Mouse (Mus musculus) intestine, embryonic 14.5 days (tissue): ENCODE measurements around the gene Cpm. TPM values are rescaled to one million over a fixed set of nuclear protein-coding genes. Genes with fewer than 3 reads are reported as not detected.

Source experiments
- ATAC-seq: fragments of 200-750 bp; cut with Nextera tagmentation; replicated peaks from 2 replicates; pipeline ENCODE4 v1.8.0; 2017; ENCODE audit warnings: low read depth, moderate number of reproducible peaks, moderate TSS enrichment, moderate library complexity; ENCODE audit not compliant: low FRiP score, low TSS enrichment
- DNase-seq: peaks from one replicate; pipeline ENCODE4 v3.0.0-alpha.2; 2018; ENCODE audit warnings: low spot score
- H3K27ac ChIP-seq: fragments of 300-500 bp; sonication (generic); 2 replicates; pipeline ENCODE4 v1.5.1; 2014; ENCODE audit warnings: low read depth, mild to moderate bottlenecking, control low read depth
- H3K27me3 ChIP-seq: fragments of 300-500 bp; sonication (generic); replicated peaks from 2 replicates; pipeline ENCODE4 v1.6.1; 2014; ENCODE audit warnings: low read length, control low read depth; ENCODE audit not compliant: control insufficient read depth, insufficient read depth
- H3K36me3 ChIP-seq: fragments of 300-500 bp; sonication (generic); 2 replicates; pipeline ENCODE4 v1.6.1; 2014; ENCODE audit warnings: low read length, control low read depth; ENCODE audit not compliant: control insufficient read depth, insufficient read depth
- H3K4me1 ChIP-seq: fragments of 300-500 bp; sonication (generic); replicated peaks from 2 replicates; pipeline ENCODE4 v1.6.1; 2014; ENCODE audit warnings: low read length, control low read depth, mixed read lengths; ENCODE audit not compliant: control insufficient read depth, insufficient read depth
- H3K4me2 ChIP-seq: fragments of 300-500 bp; sonication (generic); 2 replicates; pipeline ENCODE4 v1.6.1; 2014; ENCODE audit warnings: low read length
- H3K4me3 ChIP-seq: fragments of 300-500 bp; sonication (generic); 2 replicates; pipeline ENCODE4 v1.5.1; 2014; ENCODE audit warnings: low read depth, low read length, control low read depth, mixed read lengths
- H3K9ac ChIP-seq: fragments of 300-500 bp; sonication (generic); 2 replicates; pipeline ENCODE4 v1.6.1; 2014; ENCODE audit warnings: mild to moderate bottlenecking, low read length
- H3K9me3 ChIP-seq: fragments of 300-500 bp; sonication (generic); 2 replicates; pipeline ENCODE4 v1.6.1; 2016; ENCODE audit warnings: low read length, control low read depth; ENCODE audit not compliant: control insufficient read depth
- WGBS: fragments of 180-500 bp; shearing (Covaris S2); extraction: QIAGEN DNeasy Blood & Tissue Kit; methylation state at CpG from one replicate; pipeline ENCODE4 v1.1.7; 2014; 5-methylcytosine and 5-hydroxymethylcytosine counted together
- polyA plus RNA-seq: library from polyadenylated mRNA; unstranded; fragments of >200 nt; fragmentation: Nextera tagmentation; extraction: Ambion mirVana; gene quantifications from 2 replicates; pipeline ENCODE4 v1.2.1, GENCODE M21; 2014

Gene Cpm
- polyA plus RNA-seq, 1 experiment from 2014 or later, result 66.6 TPM

DNA sequence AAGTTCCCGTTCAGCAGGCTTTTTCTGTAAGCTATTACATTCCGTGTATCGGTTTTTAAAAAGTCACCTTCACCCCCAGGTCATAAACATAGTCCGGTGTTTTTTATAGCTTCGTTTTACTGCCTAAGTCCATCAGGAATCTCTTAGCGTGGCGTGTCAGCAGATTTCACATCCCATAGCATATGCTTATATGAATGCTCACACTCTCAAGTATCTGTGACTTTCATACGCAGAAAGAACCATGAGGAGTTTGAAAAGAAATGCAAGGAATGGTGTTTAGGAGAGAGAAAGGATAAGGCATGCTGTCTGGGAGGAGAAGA lies 15.1 kb downstream of the Cpm start:
- H3K36me3 ChIP-seq, result no peaks in the 10 kb centered on the region
- no peaks in the 10 kb centered on the region for H3K9me3 ChIP-seq
- H3K4me3 ChIP-seq, result no peak overlapping the region
- no peak overlapping the region for H3K9ac ChIP-seq
- H3K4me2 ChIP-seq, result no peak overlapping the region
- WGBS, result 59% methylated on average over 8 of the region's 8 CpGs
- H3K27me3 ChIP-seq, result no peaks in the 10 kb centered on the region
- ATAC-seq, result no peak
- H3K4me1 ChIP-seq, result no peaks in the 10 kb centered on the region
- no peak for DNase-seq
- no peak overlapping the region for H3K27ac ChIP-seq

DNA sequence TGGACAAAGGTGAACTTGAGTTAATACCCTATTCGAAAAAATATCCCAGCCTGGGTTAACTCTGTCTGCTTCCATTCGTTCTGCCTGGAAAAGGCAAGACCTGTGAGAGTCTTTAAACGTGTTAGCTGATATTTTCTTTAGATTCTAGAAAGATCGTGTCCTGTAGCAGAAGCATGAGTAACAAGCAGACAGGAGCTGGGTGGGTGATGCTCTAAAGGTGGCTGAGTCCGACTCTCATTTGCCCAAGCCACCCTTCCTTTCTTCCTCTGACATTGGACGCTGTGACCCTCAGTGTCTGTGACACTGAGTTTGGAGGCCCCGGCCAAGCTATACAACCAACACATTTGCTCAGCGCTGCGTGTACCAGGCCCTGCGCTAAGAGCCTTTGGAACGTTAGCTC lies 15.5 kb downstream of the Cpm start:
- Histone ChIP-seq H3K9ac (no peak overlapping the region), H3K4me2 (no peak overlapping the region), H3K4me1 (no peaks in the 10 kb centered on the region), H3K27me3 (no peaks in the 10 kb centered on the region), H3K36me3 (no peaks in the 10 kb centered on the region), H3K4me3 (no peak overlapping the region), H3K27ac (no peak overlapping the region), H3K9me3 (no peaks in the 10 kb centered on the region)
- WGBS, result 77% methylated on average over 11 of the region's 11 CpGs
- DNase-seq (no peak), ATAC-seq (no peak)

DNA sequence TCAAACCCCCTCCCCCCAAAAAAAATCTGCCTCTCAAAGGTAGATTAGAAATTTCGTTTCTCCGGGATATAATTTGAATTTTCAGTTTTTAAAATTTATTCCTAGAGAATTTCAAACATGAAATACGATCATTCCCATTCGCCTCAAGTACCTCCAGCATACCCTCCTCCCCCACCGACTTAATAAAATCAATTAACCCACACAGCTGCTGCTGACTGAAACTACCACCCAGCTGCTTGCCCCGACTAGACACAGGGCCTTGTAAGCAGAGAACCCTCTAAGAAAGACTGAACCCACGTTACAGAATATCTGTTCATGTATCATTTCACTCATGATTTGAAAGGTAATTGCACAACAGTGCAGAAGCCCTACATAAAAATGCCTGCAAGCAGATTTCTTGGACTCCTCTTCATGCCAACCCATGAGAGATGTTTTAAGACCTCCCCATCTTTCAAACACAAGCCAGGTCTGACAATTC lies 16.2 kb downstream of the Cpm start:
- no peak for ATAC-seq

DNA sequence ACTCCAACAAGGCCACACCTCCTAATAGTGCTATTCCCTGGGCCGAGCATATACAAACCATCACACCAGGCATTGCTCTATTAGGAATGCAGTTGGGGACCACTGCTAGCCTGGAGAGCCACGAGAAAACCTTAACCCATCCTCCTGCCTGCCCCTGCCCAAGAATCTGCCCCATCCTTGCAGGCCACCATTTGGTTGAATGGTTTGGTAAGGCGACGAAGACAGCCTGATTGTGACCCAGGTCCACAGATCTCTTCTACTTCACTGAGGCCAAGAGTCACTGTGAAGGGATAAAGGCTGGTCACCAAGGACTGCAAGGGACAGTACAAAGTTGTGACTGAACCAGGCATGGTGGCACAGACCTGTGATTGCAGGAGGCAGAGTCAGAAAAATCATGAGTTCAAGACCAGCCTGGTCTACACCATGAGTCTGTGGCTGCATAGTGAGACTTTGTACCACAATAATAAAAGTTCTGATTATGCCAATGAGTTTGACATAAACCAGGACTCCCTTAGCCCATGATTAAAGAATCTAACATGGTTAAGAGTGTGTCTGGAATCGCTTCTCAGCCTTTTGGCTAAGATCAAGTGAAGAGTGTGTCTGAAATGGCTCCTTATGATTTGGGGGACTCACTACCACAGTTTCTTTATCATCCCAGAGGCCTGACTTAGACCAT lies 17.3 kb downstream of the Cpm start:
- H3K27ac ChIP-seq, result no peak overlapping the region
- no peaks in the 10 kb centered on the region for H3K36me3 ChIP-seq
- H3K4me1 ChIP-seq, result no peaks in the 10 kb centered on the region
- no peaks in the 10 kb centered on the region for H3K27me3 ChIP-seq
- 87% methylated on average over 5 of the region's 5 CpGs for WGBS
- no peak for ATAC-seq
- H3K9ac ChIP-seq, result no peak overlapping the region
- no peak overlapping the region for H3K4me3 ChIP-seq
- no peak overlapping the region for H3K4me2 ChIP-seq
- no peaks in the 10 kb centered on the region for H3K9me3 ChIP-seq
- no peak for DNase-seq

More for the DNA sequence above, 16.2 kb downstream of the Cpm start:
- no peak overlapping the region for H3K9ac ChIP-seq
- H3K9me3 ChIP-seq, result no peaks in the 10 kb centered on the region
- WGBS, result 79% methylated on average over 7 of the region's 7 CpGs
- H3K36me3 ChIP-seq, result no peaks in the 10 kb centered on the region
- DNase-seq, result no peak
- H3K27ac ChIP-seq, result no peak overlapping the region
- no peaks in the 10 kb centered on the region for H3K4me1 ChIP-seq
- no peaks in the 10 kb centered on the region for H3K27me3 ChIP-seq
- H3K4me2 ChIP-seq, result no peak overlapping the region
- no peak overlapping the region for H3K4me3 ChIP-seq

DNA sequence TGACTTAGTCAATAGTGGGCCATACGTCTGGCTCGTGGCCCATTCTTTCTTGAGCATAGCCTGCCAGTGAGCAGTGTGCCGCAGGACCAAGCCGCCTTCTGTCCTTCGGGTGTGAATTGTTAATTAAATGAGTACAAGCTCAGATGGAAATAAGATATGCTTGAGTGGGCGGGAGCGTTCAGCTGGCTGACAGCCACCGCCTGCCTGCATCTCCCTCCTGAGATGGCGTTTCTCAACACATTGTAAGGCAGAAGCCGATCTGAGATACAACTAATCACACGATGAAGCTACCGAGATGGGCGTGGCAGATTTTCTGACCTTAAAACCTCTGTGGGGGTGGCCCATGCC lies 17.8 kb downstream of the Cpm start:
- Histone ChIP-seq H3K36me3 (no peaks in the 10 kb centered on the region), H3K4me2 (no peak overlapping the region), H3K27ac (no peak overlapping the region), H3K9ac (no peak overlapping the region), H3K9me3 (no peaks in the 10 kb centered on the region), H3K27me3 (no peaks in the 10 kb centered on the region), H3K4me3 (no peak overlapping the region), H3K4me1 (no peaks in the 10 kb centered on the region)
- DNase-seq (no peak), ATAC-seq (no peak)
- 87% methylated on average over 13 of the region's 13 CpGs for WGBS

DNA sequence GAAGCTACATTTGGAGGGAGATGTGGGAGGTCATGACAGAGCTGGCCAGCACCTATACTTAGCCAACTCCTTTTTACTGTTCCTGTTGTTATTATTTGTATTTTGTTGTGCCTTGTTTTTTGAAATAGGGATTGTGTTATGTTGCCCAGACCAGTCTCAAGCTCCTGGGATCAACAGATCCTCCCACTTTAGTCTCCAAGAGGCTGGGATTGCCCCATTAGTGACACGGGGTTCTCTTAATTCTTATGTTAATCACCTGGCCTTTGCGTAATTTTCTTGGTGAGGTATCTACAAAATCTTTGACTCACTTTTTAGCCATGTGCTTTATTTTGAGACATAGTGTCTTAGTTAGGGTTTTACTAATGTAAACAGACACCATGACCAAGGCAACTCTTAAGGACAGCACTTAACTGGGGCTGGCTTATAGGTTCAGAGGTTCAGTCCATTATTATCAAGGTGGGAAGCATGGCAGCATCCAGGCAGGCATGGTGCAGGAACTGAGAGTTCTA lies 18.7 kb downstream of the Cpm start:
- DNase-seq (no peak), ATAC-seq (no peak)
- Histone ChIP-seq H3K27me3 (no peaks in the 10 kb centered on the region), H3K4me3 (no peak overlapping the region), H3K4me1 (no peaks in the 10 kb centered on the region), H3K9ac (no peak overlapping the region), H3K36me3 (no peaks in the 10 kb centered on the region), H3K9me3 (no peaks in the 10 kb centered on the region), H3K27ac (no peak overlapping the region), H3K4me2 (no peak overlapping the region)
- 81% methylated on average over 2 of the region's 2 CpGs for WGBS

DNA sequence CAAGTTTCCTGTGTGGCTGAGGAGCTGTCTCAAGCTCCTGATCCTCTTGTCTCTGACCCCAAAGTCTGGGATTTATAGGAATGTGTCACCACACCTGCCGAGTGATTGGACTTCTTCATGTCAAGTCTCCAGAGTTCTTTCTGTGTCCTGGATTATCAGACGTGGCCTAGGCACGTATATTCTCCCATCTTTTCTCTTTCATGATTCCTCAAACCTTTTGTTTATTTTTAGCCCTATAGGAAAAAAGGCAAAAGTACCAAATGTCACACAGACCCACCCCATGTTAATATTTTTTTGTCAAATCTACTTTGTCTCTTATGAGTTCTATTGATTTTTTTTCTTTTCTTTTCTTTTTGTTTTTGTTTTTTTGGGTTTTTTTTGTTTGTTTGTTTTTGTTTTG lies 19.3 kb downstream of the Cpm start:
- WGBS, result 82% methylated on average over 3 of the region's 3 CpGs

DNA sequence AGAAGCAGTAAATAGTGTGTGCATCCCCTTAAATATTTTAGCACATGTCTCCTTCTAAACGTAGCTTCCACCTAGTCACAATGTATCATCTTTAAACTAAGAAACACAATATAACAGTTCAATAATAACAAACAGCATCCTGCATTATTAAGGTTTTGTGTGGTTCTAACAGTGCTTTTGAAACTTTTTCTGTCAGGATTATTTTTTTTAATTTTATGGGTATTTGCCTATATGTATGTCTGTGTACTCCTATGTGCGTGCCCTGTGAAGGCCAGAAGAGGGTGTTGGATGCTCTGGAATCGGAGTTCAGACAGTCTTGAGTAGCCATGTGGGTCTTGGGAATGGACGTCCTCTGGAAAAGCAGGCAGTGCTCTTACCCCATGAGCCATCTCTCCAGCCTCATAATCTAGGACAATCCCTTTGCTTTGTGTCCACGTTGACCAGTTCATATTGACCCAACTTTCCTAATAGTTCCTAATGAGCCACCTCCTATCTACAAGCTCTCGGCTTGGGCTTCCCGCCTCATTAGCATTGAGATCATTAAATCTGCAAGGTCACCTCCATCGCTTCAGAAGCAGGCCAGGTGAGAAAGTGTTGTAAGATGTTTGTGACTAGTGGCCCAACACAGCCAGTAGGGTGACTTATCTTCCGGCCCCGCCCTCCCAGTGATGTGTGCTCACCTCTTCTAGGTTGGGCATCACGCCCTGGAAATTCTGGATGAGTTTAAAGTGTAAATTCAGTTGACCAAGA lies 20.2 kb downstream of the Cpm start:
- Histone ChIP-seq H3K27me3 (no peaks in the 10 kb centered on the region), H3K9me3 (no peaks in the 10 kb centered on the region), H3K36me3 (no peaks in the 10 kb centered on the region), H3K4me1 (no peaks in the 10 kb centered on the region), H3K4me3 (no peak overlapping the region), H3K9ac (no peak overlapping the region), H3K27ac (no peak overlapping the region), H3K4me2 (no peak overlapping the region)
- DNase-seq (no peak), ATAC-seq (no peak)
- WGBS, result 89% methylated on average over 11 of the region's 11 CpGs

More for the DNA sequence above, 19.3 kb downstream of the Cpm start:
- no peaks in the 10 kb centered on the region for H3K4me1 ChIP-seq
- no peaks in the 10 kb centered on the region for H3K36me3 ChIP-seq
- ATAC-seq (no peak), DNase-seq (no peak)
- no peak overlapping the region for H3K27ac ChIP-seq
- no peak overlapping the region for H3K9ac ChIP-seq
- H3K27me3 ChIP-seq, result no peaks in the 10 kb centered on the region
- no peaks in the 10 kb centered on the region for H3K9me3 ChIP-seq
- H3K4me3 ChIP-seq, result no peak overlapping the region
- H3K4me2 ChIP-seq, result no peak overlapping the region
